Mouse (Mus musculus): Measurements from ENCODE around the gene Iqcg. TPM values are rescaled to one million over a fixed set of nuclear protein-coding genes. Genes with fewer than 3 reads are reported as not detected.

Iqcg gene
- polyA plus RNA-seq, 1 experiment = 3.2 TPM

DNA sequence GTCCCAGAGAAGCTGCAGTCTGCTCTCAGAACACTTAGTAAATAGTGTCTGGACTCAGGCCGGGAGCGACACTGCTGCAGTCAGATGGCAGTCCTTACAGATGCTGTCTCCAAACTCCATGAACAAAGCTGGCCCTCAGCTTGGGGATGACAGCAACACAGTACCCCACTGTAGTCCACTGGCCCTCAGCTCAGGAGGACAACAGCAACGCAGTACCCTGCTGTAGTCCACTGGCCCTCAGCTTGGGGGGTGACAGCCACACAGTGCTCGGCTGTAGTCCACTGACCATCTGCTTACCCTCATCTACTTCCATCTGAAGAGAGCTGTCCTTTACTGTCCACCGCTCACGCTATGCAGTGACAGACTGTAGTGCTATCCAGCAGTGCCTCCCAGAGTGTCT, 45.9 kb downstream of the Iqcg start:
- Histone ChIP-seq H3K4me1 (ENCODE audit: control insufficient read depth, insufficient read depth, low read length) (no peaks in the 10 kb centered on the region), H3K27ac (ENCODE audit: insufficient read depth, low read length) (no peak overlapping the region), H3K4me3 (ENCODE audit: insufficient read depth, low read length) (no peak overlapping the region)
- TF ChIP-seq POLR2A (IDR thresholded peaks at IDR 0.05; ENCODE audit: extremely low read depth, insufficient read depth, low read length) (no peak), CTCF (IDR thresholded peaks at IDR 0.05; ENCODE audit: extremely low read depth, insufficient read depth, low read length) (no peak)

GRCm38 (mm10) chr16:33007436-33007835, 48.6 kb downstream of the Iqcg start:
- Histone ChIP-seq H3K4me1 (ENCODE audit: control insufficient read depth, insufficient read depth, low read length) (no peaks in the 10 kb centered on the region), H3K27ac (ENCODE audit: insufficient read depth, low read length) (no peak overlapping the region), H3K4me3 (ENCODE audit: insufficient read depth, low read length) (no peak overlapping the region)
- TF ChIP-seq POLR2A (IDR thresholded peaks at IDR 0.05; ENCODE audit: extremely low read depth, insufficient read depth, low read length) = no peak

DNA sequence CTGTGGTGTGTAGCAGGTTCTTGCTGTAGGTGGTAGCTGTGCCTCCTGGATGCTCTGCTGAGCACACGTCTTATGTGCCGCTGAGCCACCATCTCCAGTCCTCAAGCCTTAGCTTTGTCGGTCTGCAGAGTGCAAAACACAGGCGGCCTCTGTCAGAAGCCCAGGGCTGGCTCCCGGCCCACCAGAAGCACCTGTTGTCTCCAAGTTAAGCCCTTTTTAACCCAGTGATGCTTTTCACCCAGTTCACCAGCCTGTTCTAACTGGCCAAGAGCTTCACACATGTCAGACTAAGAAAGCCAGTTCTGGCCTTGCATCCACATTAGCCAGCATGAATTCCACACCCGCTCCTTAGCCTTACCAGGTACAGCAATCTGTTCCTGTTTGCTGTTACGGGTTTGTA, 49.1 kb downstream of the Iqcg start:
- Histone ChIP-seq H3K4me1 (ENCODE audit: control insufficient read depth, insufficient read depth, low read length) (no peaks in the 10 kb centered on the region), H3K4me3 (ENCODE audit: insufficient read depth, low read length) (no peak overlapping the region), H3K27ac (ENCODE audit: insufficient read depth, low read length) (no peak overlapping the region)
- TF ChIP-seq CTCF (IDR thresholded peaks at IDR 0.05; ENCODE audit: extremely low read depth, insufficient read depth, low read length) = no peak
- TF ChIP-seq POLR2A (IDR thresholded peaks at IDR 0.05; ENCODE audit: extremely low read depth, insufficient read depth, low read length) = no peak

GRCm38 (mm10) chr16:33005216-33005615, 50.8 kb downstream of the Iqcg start:
- Histone ChIP-seq H3K4me3 (ENCODE audit: insufficient read depth, low read length) (no peak overlapping the region), H3K4me1 (ENCODE audit: control insufficient read depth, insufficient read depth, low read length) (no peaks in the 10 kb centered on the region), H3K27ac (ENCODE audit: insufficient read depth, low read length) (no peak overlapping the region)
- TF ChIP-seq POLR2A (IDR thresholded peaks at IDR 0.05; ENCODE audit: extremely low read depth, insufficient read depth, low read length) (no peak), CTCF (IDR thresholded peaks at IDR 0.05; ENCODE audit: extremely low read depth, insufficient read depth, low read length) (no peak)

- TF ChIP-seq CTCF (IDR thresholded peaks at IDR 0.05; ENCODE audit: extremely low read depth, insufficient read depth, low read length) (no peak), POLR2A (IDR thresholded peaks at IDR 0.05; ENCODE audit: extremely low read depth, insufficient read depth, low read length) (no peak)
- Histone ChIP-seq H3K4me3 (ENCODE audit: insufficient read depth, low read length) (no peak overlapping the region), H3K4me1 (ENCODE audit: control insufficient read depth, insufficient read depth, low read length) (no peaks in the 10 kb centered on the region), H3K27ac (ENCODE audit: insufficient read depth, low read length) (no peak overlapping the region)
Measured at GRCm38 (mm10) chr16:32992158-32992557, 63.9 kb downstream of the Iqcg start.

GRCm38 (mm10) chr16:32984631-32985030, 71.4 kb downstream of the Iqcg start:
- TF ChIP-seq POLR2A (IDR thresholded peaks at IDR 0.05; ENCODE audit: extremely low read depth, insufficient read depth, low read length) (no peak), CTCF (IDR thresholded peaks at IDR 0.05; ENCODE audit: extremely low read depth, insufficient read depth, low read length) (no peak)
- Histone ChIP-seq H3K4me1 (ENCODE audit: control insufficient read depth, insufficient read depth, low read length) (no peaks in the 10 kb centered on the region), H3K4me3 (ENCODE audit: insufficient read depth, low read length) (no peak overlapping the region), H3K27ac (ENCODE audit: insufficient read depth, low read length) (no peak overlapping the region)

DNA sequence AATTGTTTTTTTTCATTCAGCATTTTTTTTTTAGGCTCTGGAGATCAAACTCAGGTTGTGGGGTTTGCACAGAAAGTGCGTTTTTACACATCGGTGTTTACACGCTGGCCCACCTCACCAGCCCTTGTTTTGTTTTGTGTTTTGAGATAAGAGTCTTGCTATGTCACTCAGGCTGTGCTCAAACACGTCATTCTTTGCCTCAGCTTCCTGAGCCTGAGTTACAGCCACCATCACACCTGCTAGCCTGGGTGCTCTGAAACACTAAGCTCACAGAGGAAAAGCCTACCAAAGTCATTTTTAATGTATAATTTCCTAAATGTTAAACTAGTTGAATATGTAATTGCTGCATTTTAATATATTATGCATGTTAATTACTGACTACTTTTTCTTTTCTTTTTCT, 74.6 kb downstream of the Iqcg start:
- Histone ChIP-seq H3K4me1 (ENCODE audit: control insufficient read depth, insufficient read depth, low read length) (no peaks in the 10 kb centered on the region), H3K4me3 (ENCODE audit: insufficient read depth, low read length) (no peak overlapping the region), H3K27ac (ENCODE audit: insufficient read depth, low read length) (no peak overlapping the region)
- TF ChIP-seq POLR2A (IDR thresholded peaks at IDR 0.05; ENCODE audit: extremely low read depth, insufficient read depth, low read length) = no peak
- TF ChIP-seq CTCF (IDR thresholded peaks at IDR 0.05; ENCODE audit: extremely low read depth, insufficient read depth, low read length) = no peak

GRCm38 (mm10) chr16:32980227-32980626, 75.8 kb downstream of the Iqcg start:
- Histone ChIP-seq H3K4me1 (ENCODE audit: control insufficient read depth, insufficient read depth, low read length) (no peaks in the 10 kb centered on the region), H3K27ac (ENCODE audit: insufficient read depth, low read length) (no peak overlapping the region), H3K4me3 (ENCODE audit: insufficient read depth, low read length) (no peak overlapping the region)
- TF ChIP-seq POLR2A (IDR thresholded peaks at IDR 0.05; ENCODE audit: extremely low read depth, insufficient read depth, low read length) = no peak
- no peak for TF ChIP-seq CTCF (IDR thresholded peaks at IDR 0.05; ENCODE audit: extremely low read depth, insufficient read depth, low read length)

DNA sequence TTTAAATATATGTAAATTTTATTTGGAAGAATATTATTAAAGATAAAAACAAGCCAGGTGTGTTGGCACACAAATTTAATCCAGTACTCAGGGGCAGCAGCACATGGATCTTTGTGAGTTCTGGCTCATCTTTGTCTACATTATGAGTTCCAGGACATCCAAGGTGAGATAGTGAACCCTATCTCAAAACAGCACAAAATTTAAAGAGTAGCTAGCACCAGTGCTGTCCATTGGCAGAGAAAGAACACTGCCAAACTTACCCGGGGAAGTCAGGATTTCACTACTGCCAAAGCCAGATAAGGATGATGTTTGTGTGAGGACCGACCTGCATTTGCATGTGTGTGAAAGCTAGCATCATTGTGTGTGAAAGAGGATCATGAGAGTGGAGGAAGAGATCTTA, 83.0 kb downstream of the Iqcg start:
- Histone ChIP-seq H3K4me3 (ENCODE audit: insufficient read depth, low read length) (no peak overlapping the region), H3K27ac (ENCODE audit: insufficient read depth, low read length) (no peak overlapping the region), H3K4me1 (ENCODE audit: control insufficient read depth, insufficient read depth, low read length) (no peaks in the 10 kb centered on the region)
- TF ChIP-seq POLR2A (IDR thresholded peaks at IDR 0.05; ENCODE audit: extremely low read depth, insufficient read depth, low read length) (no peak), CTCF (IDR thresholded peaks at IDR 0.05; ENCODE audit: extremely low read depth, insufficient read depth, low read length) (no peak)

- TF ChIP-seq POLR2A (IDR thresholded peaks at IDR 0.05; ENCODE audit: extremely low read depth, insufficient read depth, low read length) (no peak), CTCF (IDR thresholded peaks at IDR 0.05; ENCODE audit: extremely low read depth, insufficient read depth, low read length) (no peak)
- H3K27ac ChIP-seq (ENCODE audit: insufficient read depth, low read length) = no peak overlapping the region
- no peaks in the 10 kb centered on the region for H3K4me1 ChIP-seq (ENCODE audit: control insufficient read depth, insufficient read depth, low read length)
- H3K4me3 ChIP-seq (ENCODE audit: insufficient read depth, low read length) = no peak overlapping the region
Measured at GRCm38 (mm10) chr16:32972535-32972934, 83.5 kb downstream of the Iqcg start.

Other genes starting within 250 kb of the Iqcg start
- not detected in 2 replicates for gene Smbd1, start 245.7 kb downstream of the Iqcg start, polyA plus RNA-seq (2012; rRNA removed)
- gene Fyttd1, start 178.7 kb downstream of the Iqcg start, polyA plus RNA-seq (2012; rRNA removed) = 49.9 and 54.0 TPM in 2 replicates
- 77.0 TPM in 2 replicates for gene Rubcn, start 178.5 kb downstream of the Iqcg start, polyA plus RNA-seq (2012; rRNA removed)
- 30.0 and 31.7 TPM in 2 replicates for gene Lrch3, start 142.1 kb downstream of the Iqcg start, polyA plus RNA-seq (2012; rRNA removed)
- 772 and 780 TPM in 2 replicates for gene Rpl35a, start 235 bp upstream of the Iqcg start, polyA plus RNA-seq (2012; rRNA removed)
- gene Lmln, start 6.3 kb upstream of the Iqcg start, polyA plus RNA-seq (2012; rRNA removed) = 7.9 and 11.4 TPM in 2 replicates
- 9.9 and 10.5 TPM in 2 replicates for gene Osbpl11, start 128.9 kb upstream of the Iqcg start, polyA plus RNA-seq (2012; rRNA removed)
- gene Snx4, start 195.2 kb upstream of the Iqcg start, polyA plus RNA-seq (2012; rRNA removed) = 24.3 and 24.5 TPM in 2 replicates

Data from cortical plate, adult 2 months (tissue).